Comparison of ENCODE assay signal across 8 mouse cellular contexts in genomic region chr16:8830431-8831211, GRCm38 (mm10). TPM values are rescaled to one million over a fixed set of nuclear protein-coding genes. Genes with fewer than 3 reads are reported as not detected.
DNase-seq lines count a peak whose midpoint lies in the region; ATAC-seq lines count a peak whose summit lies in the region.

No protein-coding gene starts in this region.

- intact Hi-C loops in left cerebral cortex, postnatal 36 days (cut with DNase I): loop anchor here (10.0 kb wide), 1 partner anchor 126 kb away; no protein-coding TSS in a partner anchor

- H3K4me3 ChIP-seq in intestine, embryonic 14.5 days (ENCODE audit: low read depth, low read length): peak overlapping the region; percentile 86

- peak overlapping the region; percentile 85 for H3K4me2 ChIP-seq in intestine, embryonic 14.5 days (ENCODE audit: low read length)

- H3K9me3 ChIP-seq in intestine, embryonic 14.5 days (ENCODE audit: control insufficient read depth, low read length): no peaks in the 10 kb centered on the region

- H3K27ac ChIP-seq in intestine, embryonic 14.5 days (ENCODE audit: low read depth): peak overlapping the region; percentile 92

- H3K9ac ChIP-seq in intestine, embryonic 14.5 days (ENCODE audit: low read length): peak overlapping the region; percentile 94

- H3K4me1 ChIP-seq in intestine, embryonic 14.5 days (replicated peaks; ENCODE audit: control insufficient read depth, insufficient read depth, low read length): peaks cover 24% of the 10 kb centered on the region

- H3K36me3 ChIP-seq in intestine, embryonic 14.5 days (ENCODE audit: control insufficient read depth, insufficient read depth, low read length): peaks cover 39% of the 10 kb centered on the region

- under 1% methylated on average over 69 of the region's 74 CpGs for WGBS in intestine, embryonic 14.5 days

- peak; percentile 85 to 93 for DNase-seq in adrenal gland, adult (ENCODE audit: inconsistent age in 2 of 2, low spot score in 1 of 2)
- DNase-seq in embryo, embryonic 10.5 days (ENCODE audit: low spot score): peak; percentile 72
- peak; percentile 72 for DNase-seq in gastrocnemius, postnatal 25 days
- peak; percentile 85 for DNase-seq in intestine, embryonic 14.5 days (ENCODE audit: low spot score)
- DNase-seq in left cerebral cortex, postnatal 36 days (ENCODE audit: low spot score in 2 of 2): peak; percentile 62 to 63
- DNase-seq in mesoderm, embryonic 11.5 days (ENCODE audit: low read depth, low spot score): peak; percentile 54
- peak; percentile 62 for DNase-seq in right cerebral cortex, postnatal 25 days
- DNase-seq in urinary bladder, postnatal 36 days (ENCODE audit: low spot score in 2 of 2): peak; percentile 75 to 80

- H3K27me3 ChIP-seq in intestine, embryonic 14.5 days (replicated peaks; ENCODE audit: control insufficient read depth, insufficient read depth, low read length): no peaks in the 10 kb centered on the region

- ATAC-seq in intestine, embryonic 14.5 days (replicated peaks; ENCODE audit: low FRiP score, low TSS enrichment, low read depth): peak; percentile 16

RNA-seq across cellular contexts. Expression of gene 1810013L24Rik, which starts 0.7 kb away (rescaled TPM):
- 10 to 100 TPM; 67.4 to 73.8 TPM for total RNA-seq in gastrocnemius, postnatal 25 days (2021)
- polyA plus RNA-seq in intestine, embryonic 14.5 days (2014; fragmentation: Nextera tagmentation; extraction: Ambion mirVana): 14.0 and 14.3 TPM in 2 replicates
- total RNA-seq in left cerebral cortex, postnatal 36 days (2021): 100 to 1,000 TPM in 1 of 2 experiments, 10 to 100 TPM in 1; 98.2 to 105 TPM

RNA-seq across cellular contexts. Expression of gene Usp7, which starts 38.5 kb away (rescaled TPM):
- 10 to 100 TPM; 49.3 to 49.4 TPM for total RNA-seq in gastrocnemius, postnatal 25 days (2021)
- polyA plus RNA-seq in intestine, embryonic 14.5 days (2014; fragmentation: Nextera tagmentation; extraction: Ambion mirVana): 45.4 and 50.2 TPM in 2 replicates
- total RNA-seq in left cerebral cortex, postnatal 36 days (2021): 100 to 1,000 TPM; 134 to 175 TPM

Comparison
In these comparisons a context has a peak if more than half of its experiments do, and no peak if none do; other contexts are left out.
1. Peak in every context shown above with its lines: DNase-seq, ATAC-seq, H3K4me3 ChIP-seq and H3K27ac ChIP-seq.